Mouse (Mus musculus) kidney, adult 11 months (tissue): ENCODE results near the gene Ufsp1.

Experiments used
- DNase-seq: peaks from one replicate; pipeline ENCODE4 v3.0.0; 2022

Gene Ufsp1

GRCm38 (mm10) chr5:137297126-137297525, 2.7 kb downstream of the Ufsp1 start:
- DNase-seq, result no peak

DNA sequence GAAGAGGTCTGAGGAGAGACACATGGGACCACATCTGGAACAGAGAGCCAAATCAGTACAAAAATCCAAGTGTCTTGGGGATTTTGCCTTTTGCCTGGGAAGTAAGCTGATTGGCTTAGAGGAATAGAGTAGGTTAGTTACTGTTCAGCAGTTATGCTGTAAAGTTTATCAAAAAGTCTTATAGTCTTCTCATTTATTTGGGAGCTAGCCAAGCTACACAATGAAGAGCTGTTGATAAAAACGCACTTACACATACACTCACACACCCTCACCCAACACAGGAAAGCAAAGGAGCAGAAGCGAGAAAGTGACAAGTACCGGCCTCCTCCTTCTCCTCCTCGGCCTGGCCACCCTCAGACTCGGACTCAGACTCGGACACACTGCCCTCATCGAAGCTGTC, 4.8 kb downstream of the Ufsp1 start:
- DNase-seq, result no peak

- no peak for DNase-seq
Observed at GRCm38 (mm10) chr5:137301253-137301652, 6.8 kb downstream of the Ufsp1 start.

- no peak for DNase-seq
Observed at GRCm38 (mm10) chr5:137303609-137304008, 9.2 kb downstream of the Ufsp1 start.

GRCm38 (mm10) chr5:137304165-137304564, 9.7 kb downstream of the Ufsp1 start:
- no peak for DNase-seq

DNA sequence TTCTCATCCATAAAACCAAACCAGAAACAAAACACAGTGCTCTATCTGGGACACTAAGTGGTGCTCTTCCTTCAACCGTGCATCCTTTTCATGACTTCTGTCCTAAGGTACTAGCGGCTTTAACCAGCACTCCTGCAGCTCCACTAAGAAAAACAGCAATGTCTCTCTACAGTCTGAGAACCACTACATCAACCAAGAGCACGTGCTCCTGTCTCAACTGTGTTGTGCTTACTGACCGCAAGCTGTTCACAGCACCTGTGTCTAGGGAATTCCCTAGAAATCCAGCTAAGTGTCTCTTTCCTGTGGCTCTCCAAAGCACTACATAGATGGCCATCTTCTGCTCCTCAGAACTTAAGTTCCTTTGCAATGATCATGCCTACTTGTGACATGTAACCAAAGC, 10.4 kb downstream of the Ufsp1 start:
- no peak for DNase-seq

DNA sequence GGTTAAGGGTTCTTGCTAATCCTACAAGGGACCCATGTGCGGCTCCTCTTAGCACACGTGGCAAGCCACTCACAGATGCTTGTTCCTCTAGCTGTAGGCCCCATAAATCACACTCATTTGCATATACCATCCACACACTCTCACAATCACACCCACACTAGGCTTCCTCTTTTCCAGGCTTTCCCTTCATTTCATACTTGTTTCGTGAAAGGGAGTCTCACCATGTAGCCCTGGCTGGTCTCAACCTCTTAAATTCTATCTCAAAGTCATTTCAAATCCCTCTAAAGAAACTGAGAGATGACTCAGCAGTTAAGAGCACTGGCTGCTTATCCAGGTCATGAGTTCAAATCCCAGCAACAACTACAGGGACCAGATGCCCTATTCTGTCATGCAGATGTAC, 11.4 kb downstream of the Ufsp1 start:
- DNase-seq, result no peak

GRCm38 (mm10) chr5:137306439-137307005, 12.1 kb downstream of the Ufsp1 start:
- DNase-seq, result no peak

GRCm38 (mm10) chr5:137307071-137307912, 12.9 kb downstream of the Ufsp1 start, which contains the start of gene Srrt:
Gene Srrt, minus strand, starts transcription at chr5:137307674.
- DNase-seq, result peak; percentile 91

DNA sequence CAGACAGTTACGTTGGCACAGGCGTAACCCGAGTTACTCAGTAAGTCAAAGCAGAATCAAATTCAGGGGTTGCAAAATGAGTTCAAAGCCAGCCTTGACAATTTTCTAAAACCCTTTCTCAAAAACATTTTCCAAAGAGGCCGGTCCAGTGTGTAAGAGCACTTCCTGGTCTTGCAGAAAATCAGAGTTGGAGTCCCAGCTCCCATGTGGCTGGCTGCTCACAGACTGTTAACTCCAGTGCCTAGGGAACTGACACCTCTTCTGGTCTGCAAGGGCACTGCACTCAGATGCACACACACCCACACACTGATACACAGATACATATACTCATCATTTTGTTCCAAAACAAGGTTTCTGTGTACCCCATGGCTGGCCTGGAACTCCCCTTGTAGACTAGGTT, 13.9 kb downstream of the Ufsp1 start:
- no peak for DNase-seq

- no peak for DNase-seq
Observed at GRCm38 (mm10) chr5:137313466-137314192, 19.2 kb downstream of the Ufsp1 start.

GRCm38 (mm10) chr5:137314193-137315083, 20.0 kb downstream of the Ufsp1 start, which contains the start of gene Trip6:
Gene Trip6, minus strand, starts transcription at chr5:137314404.
- DNase-seq, result peak; percentile 85

DNA sequence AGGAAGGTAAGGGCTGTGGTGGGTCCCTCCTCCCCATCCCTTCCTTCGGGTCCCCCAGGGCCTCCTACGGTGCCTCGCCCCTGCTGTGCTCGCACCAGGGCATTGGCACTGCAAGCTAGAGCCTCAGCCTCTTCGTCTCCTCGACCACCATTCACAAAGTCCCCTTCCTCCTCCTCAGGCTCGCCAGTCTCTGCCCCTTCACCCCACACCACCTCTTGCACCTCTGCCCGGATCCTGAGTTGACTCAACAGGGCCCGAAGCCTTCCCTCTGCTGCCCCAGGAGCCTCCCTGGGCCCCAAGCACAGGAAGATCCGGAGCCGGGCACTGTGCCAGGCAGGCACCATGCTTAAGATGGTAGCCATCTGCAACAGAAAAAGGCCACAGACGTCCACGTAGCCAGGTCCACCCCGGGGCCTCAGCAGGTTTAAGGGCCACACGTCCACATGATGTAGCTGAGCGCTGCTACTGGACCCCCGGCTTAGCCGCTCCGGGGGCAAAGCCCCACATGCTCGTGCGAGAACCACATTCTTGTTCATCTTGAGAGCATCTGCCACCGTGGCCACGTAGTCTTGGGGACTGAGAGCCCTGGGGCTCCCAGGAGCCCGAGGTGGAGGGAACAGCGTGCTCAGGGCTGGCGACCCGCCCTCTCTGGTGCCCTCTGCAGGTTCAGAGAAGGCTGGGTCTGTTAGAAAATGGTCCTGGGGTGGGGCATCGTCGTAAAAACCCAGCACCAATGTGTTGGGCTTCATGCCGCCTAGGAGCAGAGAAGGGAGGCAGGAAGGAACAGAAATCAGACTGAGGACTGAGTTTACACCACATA, 20.9 kb downstream of the Ufsp1 start:
- no peak for DNase-seq

- no peak for DNase-seq
Observed at GRCm38 (mm10) chr5:137317361-137317760, 22.9 kb downstream of the Ufsp1 start.

DNA sequence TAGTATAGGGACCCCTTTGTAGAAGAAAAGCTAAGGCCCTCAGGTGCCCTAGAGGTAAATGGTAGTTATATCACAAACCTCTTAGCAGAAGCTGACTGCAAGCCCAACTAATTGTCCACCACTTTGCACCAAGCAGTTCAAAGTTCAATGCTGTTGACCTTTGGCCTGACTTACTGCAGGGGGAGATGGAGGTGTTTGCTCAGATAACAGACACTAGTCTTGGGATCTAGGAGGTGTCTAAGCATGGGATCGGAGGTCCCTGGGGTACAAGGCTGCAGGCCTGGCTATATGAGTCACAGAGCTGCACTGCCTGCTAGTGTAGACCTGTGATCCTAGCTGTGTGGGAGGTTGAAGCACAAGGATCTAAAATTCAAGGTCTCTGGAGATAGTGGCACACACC, 24.1 kb downstream of the Ufsp1 start:
- peak; percentile 67 for DNase-seq

GRCm38 (mm10) chr5:137320996-137321395, 26.6 kb downstream of the Ufsp1 start:
- DNase-seq, result no peak

GRCm38 (mm10) chr5:137330910-137331309, 36.5 kb downstream of the Ufsp1 start:
- no peak for DNase-seq

DNA sequence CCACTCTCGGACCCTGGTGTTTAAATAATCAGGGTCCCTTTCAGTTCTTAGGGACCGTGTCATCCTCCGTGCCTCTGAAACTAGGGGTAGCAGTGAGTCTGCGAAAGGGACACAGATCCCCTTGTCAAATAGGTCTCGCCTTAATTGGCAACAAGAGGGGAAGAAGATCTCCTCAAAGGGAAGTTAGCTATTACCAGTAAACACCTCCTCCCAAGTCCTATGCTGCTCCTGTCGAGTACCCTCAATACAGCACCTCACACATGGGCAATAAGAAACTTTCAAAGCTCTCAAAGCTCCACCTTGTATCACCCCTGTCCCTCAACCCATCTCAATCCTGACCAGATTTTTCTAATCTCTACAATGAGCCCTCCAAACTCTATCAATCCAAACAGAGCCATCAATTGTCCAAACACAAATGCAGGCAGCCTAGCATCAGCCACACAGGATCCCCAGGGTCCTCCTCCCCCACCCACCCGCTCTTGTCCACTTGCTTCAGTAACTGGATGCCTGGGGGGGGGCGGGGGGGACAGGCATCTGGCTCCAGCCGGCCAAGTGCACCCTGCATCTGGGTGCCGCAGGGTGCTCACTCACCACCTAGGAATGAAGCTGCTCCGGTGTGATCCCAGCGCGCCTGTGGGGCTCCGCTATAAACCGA, 38.6 kb downstream of the Ufsp1 start:
- DNase-seq, result no peak

DNA sequence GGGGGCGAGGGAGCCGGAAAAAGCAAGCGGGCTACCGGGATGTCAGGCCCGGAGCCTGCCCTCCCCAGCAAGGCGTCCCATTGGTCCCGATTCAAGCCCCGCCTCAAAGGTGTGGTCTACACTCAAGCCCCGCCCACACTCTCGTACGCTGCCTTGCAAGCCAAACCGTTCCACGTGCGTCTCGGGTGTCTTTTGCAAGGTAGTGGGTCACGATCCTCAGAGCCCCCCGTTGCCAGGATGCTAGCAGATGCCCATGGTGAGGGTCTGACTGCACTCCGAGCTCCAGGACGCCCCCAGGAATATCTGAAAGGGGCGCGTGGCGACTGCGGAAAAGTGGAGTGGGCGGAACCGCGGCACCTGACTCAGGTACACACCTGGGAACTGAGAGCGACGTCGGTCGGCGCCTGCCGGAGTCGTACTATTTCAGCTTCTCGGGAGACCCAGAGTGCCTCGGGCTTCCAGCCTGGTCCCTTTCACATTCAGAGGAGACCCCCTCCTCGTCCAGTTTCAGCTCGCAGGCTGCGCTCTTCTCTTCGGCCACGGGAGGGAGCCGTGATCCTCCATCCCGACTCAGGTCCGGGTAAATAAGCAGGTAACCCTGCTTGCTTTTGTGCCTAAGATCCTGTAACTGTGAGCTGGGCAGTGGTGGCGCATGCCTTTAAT, 39.2 kb downstream of the Ufsp1 start, which contains the start of gene Slc12a9:
TSS of gene Slc12a9 (minus strand) at position 86 of the 663 bp plus-strand sequence.
- DNase-seq, result peak; percentile 95

DNA sequence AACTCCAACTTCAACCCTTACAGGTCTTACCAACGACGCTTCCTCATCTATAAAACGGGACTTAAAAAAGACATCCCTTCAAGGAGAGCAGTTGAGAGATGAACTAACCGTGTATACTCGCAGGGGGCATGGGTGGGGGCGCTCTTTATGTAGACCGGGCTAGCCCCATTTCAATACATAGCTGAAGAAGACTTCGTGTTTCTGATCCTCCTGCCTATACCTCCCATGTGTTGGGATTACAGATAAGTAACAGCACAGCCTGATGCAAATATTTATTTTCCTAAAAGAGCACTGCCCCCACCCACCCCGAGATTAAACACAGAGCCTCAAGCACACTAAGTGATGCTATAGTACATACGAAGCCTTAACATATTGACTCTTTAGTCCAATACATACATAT, 39.9 kb downstream of the Ufsp1 start:
- DNase-seq, result no peak

DNA sequence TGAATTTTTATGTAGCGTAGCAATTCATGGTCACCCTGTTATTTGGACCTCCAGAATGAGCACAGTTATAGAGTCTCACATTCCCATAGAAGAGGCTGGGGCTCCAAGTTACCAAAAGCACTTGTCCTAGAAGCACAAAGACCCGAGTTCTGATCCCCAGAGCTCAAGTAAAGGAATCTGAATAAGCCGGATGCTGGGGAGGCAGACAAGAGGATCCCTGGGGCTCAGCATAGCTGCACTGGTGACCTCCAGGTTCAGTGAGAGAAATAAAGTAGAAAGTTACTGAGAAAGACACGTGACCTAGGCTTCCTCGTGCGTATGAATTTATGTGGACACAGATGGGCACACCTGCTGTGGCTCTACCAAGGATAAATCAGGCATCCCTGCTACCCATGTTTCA, 40.6 kb downstream of the Ufsp1 start:
- no peak for DNase-seq
